Comparison of ENCODE assay signal across 42 mouse cellular contexts in genomic region chr16:48736890-48737289, GRCm38 (mm10). TPM values are rescaled to one million over a fixed set of nuclear protein-coding genes. Genes with fewer than 3 reads are reported as not detected.
"Had no signal": no experiment of that assay in that cellular context is flagged by ENCODE, and none has a peak within 500 bp of the region (broad histone marks: within the 10 kb centered on the region; RNA-seq: fewer than 3 reads in every experiment).

No protein-coding gene starts in this region.

- H3K9me3 ChIP-seq: heart, embryonic 10.5 days; heart, embryonic 12.5 days; heart, embryonic 13.5 days; heart, embryonic 15.5 days; hindbrain, embryonic 10.5 days; hindbrain, embryonic 13.5 days; hindbrain, embryonic 15.5 days; intestine, embryonic 15.5 days; kidney, embryonic 15.5 days had no signal

- H3K27me3 ChIP-seq: heart, embryonic 12.5 days; heart, embryonic 13.5 days; heart, embryonic 15.5 days; hindbrain, embryonic 13.5 days; hindbrain, embryonic 15.5 days; intestine, embryonic 15.5 days; kidney, embryonic 15.5 days had no signal

- ATAC-seq: hindbrain, embryonic 16.5 days; hindbrain, postnatal 0 days; inflammation-experienced regulatory T-cells, adult 6 months; intestine, embryonic 15.5 days; intestine, embryonic 16.5 days; intestine, postnatal 0 days had no signal

- H3K36me3 ChIP-seq: heart, embryonic 10.5 days; heart, embryonic 12.5 days; heart, embryonic 13.5 days; heart, embryonic 15.5 days; hindbrain, embryonic 10.5 days; hindbrain, embryonic 13.5 days; hindbrain, embryonic 15.5 days; intestine, embryonic 15.5 days; kidney, embryonic 15.5 days had no signal

- H3K27ac ChIP-seq: heart, embryonic 10.5 days; heart, embryonic 13.5 days; heart, embryonic 15.5 days; hindbrain, embryonic 10.5 days; hindbrain, embryonic 13.5 days; hindbrain, embryonic 14.5 days; hindbrain, embryonic 15.5 days; hindbrain, postnatal 0 days; intestine, embryonic 15.5 days; kidney, embryonic 15.5 days; kidney, postnatal 0 days; layer of hippocampus, adult 2 months; left cerebral cortex, adult 2 months had no signal

- H3K4me3 ChIP-seq: heart, embryonic 10.5 days; heart, embryonic 12.5 days; heart, embryonic 13.5 days; heart, embryonic 15.5 days; hindbrain, embryonic 10.5 days; hindbrain, embryonic 13.5 days; hindbrain, embryonic 15.5 days; intestine, embryonic 15.5 days; kidney, embryonic 15.5 days; layer of hippocampus, adult 2 months; left cerebral cortex, adult 2 months had no signal

- H3K4me1 ChIP-seq: heart, embryonic 10.5 days; heart, embryonic 12.5 days; heart, embryonic 13.5 days; heart, embryonic 15.5 days; hindbrain, embryonic 10.5 days; hindbrain, embryonic 13.5 days; hindbrain, embryonic 15.5 days; intestine, embryonic 15.5 days; kidney, embryonic 15.5 days had no signal

- DNase-seq: heart, postnatal 10 days; heart, postnatal 14 days; heart, postnatal 36 days; heart, postnatal 4 days; kidney, adult 11 months; kidney, adult 18-20 months; kidney, adult 2 months; kidney, adult 8-10 months; kidney, adult 9 months; kidney, postnatal 10 days; kidney, postnatal 14 days; kidney, postnatal 25 days; kidney, postnatal 36 days; kidney, postnatal 4 days; layer of hippocampus, adult 9-11 months; layer of hippocampus, postnatal 36 days had no signal

- H3K4me2 ChIP-seq: heart, embryonic 11.5 days; heart, embryonic 12.5 days; heart, embryonic 13.5 days; heart, embryonic 15.5 days; hindbrain, embryonic 13.5 days; hindbrain, embryonic 14.5 days; hindbrain, embryonic 15.5 days; intestine, embryonic 15.5 days; kidney, embryonic 15.5 days had no signal

- H3K9ac ChIP-seq: heart, embryonic 12.5 days; heart, embryonic 13.5 days; heart, embryonic 15.5 days; hindbrain, embryonic 13.5 days; hindbrain, embryonic 14.5 days; hindbrain, embryonic 15.5 days; intestine, embryonic 15.5 days; kidney, embryonic 15.5 days had no signal

RNA-seq across cellular contexts. Expression of gene Trat1, which starts 34.9 kb away (rescaled TPM):
- total RNA-seq: heart, postnatal 25 days; heart, postnatal 36 days; heart, postnatal 4 days had no signal
- polyA plus RNA-seq: heart, embryonic 10.5 days; heart, embryonic 12.5 days; heart, embryonic 13.5 days; heart, embryonic 14.5 days; heart, postnatal 0 days; hindbrain, embryonic 10.5 days; hindbrain, embryonic 11.5 days; hindbrain, postnatal 0 days; intestine, embryonic 14.5 days; kidney, embryonic 14.5 days; kidney, embryonic 15.5 days; kidney, embryonic 16.5 days; kidney, postnatal 0 days had no signal
